Mouse (Mus musculus) ovary, adult 18-20 months (tissue): ENCODE measurements around the gene Pla2g4b.

ENCODE experiments used
- DNase-seq: peaks from one replicate; pipeline ENCODE4 v3.0.0; 2022; ENCODE audit warnings: low spot score, mixed read lengths

Gene Pla2g4b

GRCm38 (mm10) chr2:120062248-120062647 is 29.0 kb downstream of the Pla2g4b start:
- no peak for DNase-seq

DNA sequence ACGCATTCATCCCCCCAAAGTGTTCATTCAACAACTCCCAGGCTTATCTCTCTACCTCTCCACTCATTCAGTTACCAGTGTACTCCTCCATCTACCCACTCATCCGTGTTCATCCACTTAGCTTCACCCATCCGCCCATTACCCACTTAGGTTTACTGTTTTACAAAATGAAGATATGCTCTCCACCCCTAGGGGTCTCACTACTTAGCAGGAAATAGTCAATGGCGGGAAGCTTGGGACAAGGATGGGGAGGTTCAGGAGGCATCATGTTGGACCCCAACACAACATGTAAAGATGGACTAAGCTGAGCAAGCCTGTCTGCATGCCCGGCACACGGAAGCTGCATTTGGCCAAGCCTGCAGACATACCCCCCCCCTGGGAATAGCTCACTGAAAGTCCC is 31.4 kb downstream of the Pla2g4b start:
- DNase-seq, result no peak

- no peak for DNase-seq
These were observed 32.0 kb downstream of the Pla2g4b start for GRCm38 (mm10) chr2:120065243-120065642.

DNA sequence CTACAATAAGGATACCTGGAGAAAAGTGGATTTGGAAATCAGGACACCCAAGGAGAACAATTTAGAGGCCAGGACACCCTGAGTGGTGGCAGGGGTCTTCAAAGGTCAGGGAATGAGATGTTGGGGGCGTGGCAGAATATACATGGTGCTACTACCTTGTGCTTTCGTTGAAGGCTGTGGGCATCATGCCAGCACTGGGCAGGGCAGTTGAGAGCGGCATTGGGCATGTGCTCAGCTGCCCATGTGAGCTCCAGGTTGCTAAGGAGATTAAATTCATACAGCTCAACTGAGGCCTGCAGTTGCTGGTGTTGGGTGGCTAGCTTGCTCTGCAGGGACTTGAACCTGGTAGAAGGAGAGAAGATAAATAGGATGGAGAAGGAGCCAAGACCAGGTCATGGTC is 33.0 kb downstream of the Pla2g4b start:
- no peak for DNase-seq

- peak; percentile 61 for DNase-seq
These were observed 35.6 kb downstream of the Pla2g4b start for GRCm38 (mm10) chr2:120068555-120069465.

DNA sequence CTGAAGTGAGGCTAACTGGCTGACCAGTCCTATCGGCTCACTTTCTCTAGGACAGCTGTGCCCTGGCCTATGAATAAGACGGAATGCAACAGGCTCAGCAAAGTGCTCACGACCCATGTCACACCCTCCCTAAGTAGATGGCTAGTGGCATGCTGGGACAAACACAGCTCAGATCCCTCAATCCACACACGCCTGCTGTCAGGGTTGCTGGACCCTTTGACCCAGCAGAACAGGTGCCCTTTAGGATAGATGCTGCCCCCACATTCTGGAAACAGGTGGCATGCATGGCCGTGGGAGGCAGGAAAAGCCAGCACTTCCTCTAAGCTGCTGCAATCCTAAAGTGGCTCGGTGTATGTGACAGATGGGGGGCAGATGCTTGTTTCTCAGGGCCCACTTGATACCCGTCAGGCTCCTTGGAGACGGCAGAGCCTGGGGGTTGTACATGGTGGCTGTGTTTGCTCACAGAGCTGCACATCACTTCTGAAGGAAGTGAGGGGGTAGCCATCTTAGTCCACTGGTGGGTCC is 36.3 kb downstream of the Pla2g4b start:
- DNase-seq, result no peak

DNA sequence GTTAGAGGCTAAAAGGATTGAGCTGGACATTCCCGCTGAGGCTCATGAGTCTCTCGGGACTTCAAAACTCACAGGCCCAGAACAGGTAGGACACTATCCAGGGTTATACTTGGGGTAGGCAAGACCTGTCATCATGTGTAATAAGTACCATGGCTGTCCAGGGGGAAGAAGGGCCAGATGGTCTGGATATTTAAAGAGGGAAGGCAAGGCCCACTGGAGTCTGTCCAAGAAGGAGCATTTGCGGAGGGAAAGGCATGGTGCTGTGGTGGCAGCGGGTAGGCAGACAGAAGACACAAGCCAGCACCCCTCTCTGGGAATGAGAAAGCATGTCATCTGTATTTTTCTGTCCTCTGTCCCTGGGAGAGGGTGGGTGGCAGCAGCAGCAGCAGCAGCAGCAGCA is 40.9 kb downstream of the Pla2g4b start:
- no peak for DNase-seq

GRCm38 (mm10) chr2:120076076-120076705 is 43.0 kb downstream of the Pla2g4b start:
- DNase-seq, result peak; percentile 34

GRCm38 (mm10) chr2:120082416-120082815 is 49.2 kb downstream of the Pla2g4b start:
- DNase-seq, result no peak

GRCm38 (mm10) chr2:120084593-120085361 is 51.6 kb downstream of the Pla2g4b start:
- no peak for DNase-seq

GRCm38 (mm10) chr2:120086038-120086437 is 52.8 kb downstream of the Pla2g4b start:
- no peak for DNase-seq

- no peak for DNase-seq
These were observed 54.2 kb downstream of the Pla2g4b start for GRCm38 (mm10) chr2:120087391-120087790.

GRCm38 (mm10) chr2:120087897-120088296 is 54.7 kb downstream of the Pla2g4b start:
- no peak for DNase-seq

DNA sequence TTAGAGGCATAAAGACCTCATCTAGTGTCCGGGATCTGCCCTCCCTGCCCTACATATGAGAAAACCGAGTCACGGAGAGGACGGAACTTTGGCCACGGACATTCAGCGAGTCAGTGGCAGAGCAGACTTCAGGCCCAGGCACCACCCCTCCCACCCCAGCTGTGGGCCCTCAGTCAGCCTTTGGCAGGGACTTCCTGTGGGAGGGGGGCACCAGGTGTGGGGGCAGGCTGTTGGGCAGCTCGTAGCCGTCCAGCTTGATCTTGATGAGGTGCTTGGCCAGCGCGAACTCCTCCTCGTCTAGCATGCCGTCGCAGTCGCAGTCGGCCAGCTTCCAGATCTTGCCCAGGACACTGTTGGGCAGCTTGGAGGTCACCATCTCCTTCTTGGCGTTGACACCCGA is 57.8 kb downstream of the Pla2g4b start:
- no peak for DNase-seq
